Mouse (Mus musculus): Measurements from ENCODE around the gene Olfr1000.
"Not testable (repeated sequence)": the region's sequence is repeated elsewhere in the genome, so short reads cannot be mapped to it uniquely, and the experiment has no call there.

The Olfr1000 gene

GRCm38 (mm10) chr2:85611803-85612202 lies at the start of gene Olfr1000:
Gene Olfr1000, minus strand, starts transcription at chr2:85611903.
- DNase-seq (ENCODE audit: low spot score in 2 of 2): no peak

- DNase-seq (ENCODE audit: low spot score in 2 of 2): no peak
Measured at GRCm38 (mm10) chr2:85650604-85651003, 38.9 kb upstream of the Olfr1000 start, which contains the start of gene Olfr1002. Gene Olfr1002, minus strand, starts transcription at chr2:85650704.

- not testable (repeated sequence) for DNase-seq (ENCODE audit: low spot score in 2 of 2)
Measured at GRCm38 (mm10) chr2:85588648-85589047, 23.1 kb downstream of the Olfr1000 start, which contains the start of gene Olfr998. Gene Olfr998, plus strand, starts transcription at chr2:85588948.

GRCm38 (mm10) chr2:85578915-85579314 lies 32.8 kb downstream of the Olfr1000 start, which contains the start of gene Olfr996:
Gene Olfr996, plus strand, starts transcription at chr2:85579215.
- DNase-seq (ENCODE audit: low spot score in 2 of 2): no peak

- DNase-seq (ENCODE audit: low spot score in 2 of 2): no peak
Measured at GRCm38 (mm10) chr2:85561187-85561586, 50.5 kb downstream of the Olfr1000 start.

GRCm38 (mm10) chr2:85560226-85560625 lies 51.5 kb downstream of the Olfr1000 start:
- DNase-seq (ENCODE audit: low spot score in 2 of 2): no peak
